Mouse (Mus musculus) kidney, adult 2 months (tissue): ENCODE measurements at regions not wholly inside any gene's neighbourhood (a gene's known extent, or its start where the extent isn't known, plus 50 kb on each side); places are given as distances from the start of the nearest gene placed in this dataset.

Source experiments
- CTCF ChIP-seq: fragments of 200-500 bp; conservative IDR thresholded peaks from 2 replicates; pipeline ENCODE4 v1.5.1; 2011; ENCODE audit warnings: low read depth, mild to moderate bottlenecking, control low read depth, low read length, moderate library complexity, mixed read lengths; ENCODE audit not compliant: insufficient read depth, insufficient read length
- POLR2A ChIP-seq: fragments of 200-500 bp; IDR thresholded peaks from one replicate; pipeline ENCODE4 v1.6.1; 2011; ENCODE audit warnings: low read depth, low read length, control low read depth

DNA sequence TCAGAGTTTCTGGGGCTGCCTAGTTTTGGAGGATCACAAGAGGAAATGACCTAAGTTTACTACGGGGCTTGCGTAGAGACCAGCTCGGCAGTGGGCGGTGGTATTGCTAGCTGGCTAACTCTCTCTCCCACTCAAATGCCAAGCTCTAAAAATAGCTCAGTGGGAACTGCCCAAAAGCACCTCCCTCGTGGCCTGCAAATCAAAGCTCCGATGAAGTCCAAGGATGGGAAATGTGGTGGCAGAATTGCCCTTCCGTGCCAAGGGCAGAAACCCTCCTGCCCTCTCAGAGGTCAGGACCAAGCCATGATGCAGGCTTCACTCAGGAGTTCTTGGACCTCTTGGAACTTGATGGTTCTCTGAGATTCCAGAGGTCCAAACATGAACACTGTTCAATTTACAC lies 152.6 kb upstream of the Kcnj16 start:
- TF ChIP-seq CTCF: no peak
- no peak for TF ChIP-seq POLR2A
